Mouse (Mus musculus): ENCODE measurements around the gene Nell1. TPM values are rescaled to one million over a fixed set of nuclear protein-coding genes. Genes with fewer than 3 reads are reported as not detected.

Nell1 gene
- polyA plus RNA-seq, 1 experiment from 2014 or later: 0.72 TPM

GRCm38 (mm10) chr7:49963764-49964163 is 10.9 kb upstream of the Nell1 start:
- Histone ChIP-seq H3K9me3 (no peaks in the 10 kb centered on the region), H3K27ac (replicated peaks) (no peak overlapping the region), H3K36me3 (no peaks in the 10 kb centered on the region), H3K4me3 (no peak overlapping the region), H3K27me3 (replicated peaks) (no peaks in the 10 kb centered on the region), H3K4me1 (no peaks in the 10 kb centered on the region), H3K9ac (no peak overlapping the region), H3K4me2 (no peak overlapping the region)
- ATAC-seq (ENCODE audit: extremely low read depth, insufficient number of reproducible peaks, low FRiP score, low TSS enrichment): no peak
- 83% methylated on average over 2 of the region's 2 CpGs for WGBS

GRCm38 (mm10) chr7:49969516-49969915 is 5.1 kb upstream of the Nell1 start:
- Histone ChIP-seq H3K4me2 (no peak overlapping the region), H3K9me3 (no peaks in the 10 kb centered on the region), H3K9ac (no peak overlapping the region), H3K4me1 (peaks cover under 1% of the 10 kb centered on the region; the same call in 1 of the 2 replicates), H3K27me3 (replicated peaks) (peaks cover 44% of the 10 kb centered on the region), H3K27ac (replicated peaks) (no peak overlapping the region), H3K36me3 (no peaks in the 10 kb centered on the region), H3K4me3 (no peak overlapping the region)
- no peak for ATAC-seq (ENCODE audit: extremely low read depth, insufficient number of reproducible peaks, low FRiP score, low TSS enrichment)
- WGBS: 48% methylated on average over 4 of the region's 4 CpGs

GRCm38 (mm10) chr7:49975441-49976121 is 917 bp downstream of the Nell1 start:
- peak overlapping the region; percentile 71 for H3K9ac ChIP-seq
- peaks cover 17% of the 10 kb centered on the region for H3K4me1 ChIP-seq
- H3K4me2 ChIP-seq: peak overlapping the region; percentile 91
- no peak overlapping the region for H3K27ac ChIP-seq (replicated peaks)
- peaks cover 97% of the 10 kb centered on the region for H3K27me3 ChIP-seq (replicated peaks)
- no peak for ATAC-seq (ENCODE audit: extremely low read depth, insufficient number of reproducible peaks, low FRiP score, low TSS enrichment)
- H3K9me3 ChIP-seq: no peaks in the 10 kb centered on the region
- peak overlapping the region; percentile 58 for H3K4me3 ChIP-seq
- WGBS: under 1% methylated on average over 40 of the region's 40 CpGs
- H3K36me3 ChIP-seq: no peaks in the 10 kb centered on the region

- no peaks in the 10 kb centered on the region for H3K36me3 ChIP-seq
- WGBS: 14% methylated on average over 9 of the region's 9 CpGs
- no peak overlapping the region for H3K27ac ChIP-seq (replicated peaks)
- no peak for ATAC-seq (ENCODE audit: extremely low read depth, insufficient number of reproducible peaks, low FRiP score, low TSS enrichment)
- no peaks in the 10 kb centered on the region for H3K9me3 ChIP-seq
- H3K4me3 ChIP-seq: no peak overlapping the region
- H3K4me2 ChIP-seq: no peak overlapping the region
- H3K4me1 ChIP-seq: no peaks in the 10 kb centered on the region
- H3K9ac ChIP-seq: no peak overlapping the region
- peaks cover 77% of the 10 kb centered on the region for H3K27me3 ChIP-seq (replicated peaks)
These were observed 7.0 kb downstream of the Nell1 start for GRCm38 (mm10) chr7:49981511-49982227.

GRCm38 (mm10) chr7:49984698-49985097 is 10.0 kb downstream of the Nell1 start:
- H3K9ac ChIP-seq: no peak overlapping the region
- no peak overlapping the region for H3K27ac ChIP-seq (replicated peaks)
- no peak overlapping the region for H3K4me3 ChIP-seq
- no peak for ATAC-seq (ENCODE audit: extremely low read depth, insufficient number of reproducible peaks, low FRiP score, low TSS enrichment)
- no peaks in the 10 kb centered on the region for H3K36me3 ChIP-seq
- H3K4me1 ChIP-seq: no peaks in the 10 kb centered on the region
- peaks cover 47% of the 10 kb centered on the region for H3K27me3 ChIP-seq (replicated peaks)
- no peak overlapping the region for H3K4me2 ChIP-seq
- H3K9me3 ChIP-seq: no peaks in the 10 kb centered on the region
- WGBS: 33% methylated on average over 6 of the region's 6 CpGs

- H3K4me3 ChIP-seq: no peak overlapping the region
- no peak overlapping the region for H3K9ac ChIP-seq
- no peaks in the 10 kb centered on the region for H3K4me1 ChIP-seq
- H3K4me2 ChIP-seq: no peak overlapping the region
- ATAC-seq (ENCODE audit: extremely low read depth, insufficient number of reproducible peaks, low FRiP score, low TSS enrichment): no peak
- 86% methylated on average over 8 of the region's 8 CpGs for WGBS
- H3K27me3 ChIP-seq (replicated peaks): peaks cover 35% of the 10 kb centered on the region
- no peaks in the 10 kb centered on the region for H3K9me3 ChIP-seq
- no peaks in the 10 kb centered on the region for H3K36me3 ChIP-seq
- no peak overlapping the region for H3K27ac ChIP-seq (replicated peaks)
These were observed 11.3 kb downstream of the Nell1 start for GRCm38 (mm10) chr7:49985947-49986346.

GRCm38 (mm10) chr7:49999321-49999720 is 24.7 kb downstream of the Nell1 start:
- Histone ChIP-seq H3K36me3 (no peaks in the 10 kb centered on the region), H3K9me3 (no peaks in the 10 kb centered on the region), H3K9ac (no peak overlapping the region), H3K27ac (replicated peaks) (no peak overlapping the region), H3K4me1 (no peaks in the 10 kb centered on the region), H3K27me3 (replicated peaks) (no peaks in the 10 kb centered on the region), H3K4me3 (no peak overlapping the region), H3K4me2 (no peak overlapping the region)
- 62% methylated on average over 4 of the region's 4 CpGs for WGBS
- no peak for ATAC-seq (ENCODE audit: extremely low read depth, insufficient number of reproducible peaks, low FRiP score, low TSS enrichment)

GRCm38 (mm10) chr7:50005268-50005667 is 30.6 kb downstream of the Nell1 start:
- no peak for ATAC-seq (ENCODE audit: extremely low read depth, insufficient number of reproducible peaks, low FRiP score, low TSS enrichment)
- Histone ChIP-seq H3K4me2 (no peak overlapping the region), H3K36me3 (no peaks in the 10 kb centered on the region), H3K4me3 (no peak overlapping the region), H3K9me3 (no peaks in the 10 kb centered on the region), H3K27ac (replicated peaks) (no peak overlapping the region), H3K4me1 (no peaks in the 10 kb centered on the region), H3K27me3 (replicated peaks) (no peaks in the 10 kb centered on the region), H3K9ac (no peak overlapping the region)
- WGBS: 75% methylated on average over 2 of the region's 2 CpGs

- H3K9ac ChIP-seq: no peak overlapping the region
- H3K4me1 ChIP-seq: no peaks in the 10 kb centered on the region
- no peak overlapping the region for H3K4me3 ChIP-seq
- no peaks in the 10 kb centered on the region for H3K9me3 ChIP-seq
- H3K4me2 ChIP-seq: no peak overlapping the region
- H3K27me3 ChIP-seq (replicated peaks): no peaks in the 10 kb centered on the region
- H3K36me3 ChIP-seq: no peaks in the 10 kb centered on the region
- no peak overlapping the region for H3K27ac ChIP-seq (replicated peaks)
- no peak for ATAC-seq (ENCODE audit: extremely low read depth, insufficient number of reproducible peaks, low FRiP score, low TSS enrichment)
- WGBS: 69% methylated on average over 13 of the region's 13 CpGs
These were observed 60.8 kb downstream of the Nell1 start for GRCm38 (mm10) chr7:50035187-50036153.

GRCm38 (mm10) chr7:50041112-50041511 is 66.4 kb downstream of the Nell1 start:
- Histone ChIP-seq H3K27me3 (replicated peaks) (no peaks in the 10 kb centered on the region), H3K4me2 (no peak overlapping the region), H3K36me3 (no peaks in the 10 kb centered on the region), H3K4me3 (no peak overlapping the region), H3K9me3 (no peaks in the 10 kb centered on the region), H3K4me1 (no peaks in the 10 kb centered on the region), H3K9ac (no peak overlapping the region), H3K27ac (replicated peaks) (no peak overlapping the region)
- 52% methylated on average over 6 of the region's 6 CpGs for WGBS
- no peak for ATAC-seq (ENCODE audit: extremely low read depth, insufficient number of reproducible peaks, low FRiP score, low TSS enrichment)

- no peaks in the 10 kb centered on the region for H3K27me3 ChIP-seq (replicated peaks)
- no peak overlapping the region for H3K4me2 ChIP-seq
- no peaks in the 10 kb centered on the region for H3K4me1 ChIP-seq
- no peaks in the 10 kb centered on the region for H3K9me3 ChIP-seq
- H3K9ac ChIP-seq: no peak overlapping the region
- no peaks in the 10 kb centered on the region for H3K36me3 ChIP-seq
- no peak overlapping the region for H3K27ac ChIP-seq (replicated peaks)
- no peak overlapping the region for H3K4me3 ChIP-seq
- 80% methylated on average over 4 of the region's 4 CpGs for WGBS
- no peak for ATAC-seq (ENCODE audit: extremely low read depth, insufficient number of reproducible peaks, low FRiP score, low TSS enrichment)
These were observed 75.5 kb downstream of the Nell1 start for GRCm38 (mm10) chr7:50050144-50050543.

Data from heart, embryonic 13.5 days (tissue).